ENCODE assay signal across 9 mouse cellular contexts in the genomic region with DNA sequence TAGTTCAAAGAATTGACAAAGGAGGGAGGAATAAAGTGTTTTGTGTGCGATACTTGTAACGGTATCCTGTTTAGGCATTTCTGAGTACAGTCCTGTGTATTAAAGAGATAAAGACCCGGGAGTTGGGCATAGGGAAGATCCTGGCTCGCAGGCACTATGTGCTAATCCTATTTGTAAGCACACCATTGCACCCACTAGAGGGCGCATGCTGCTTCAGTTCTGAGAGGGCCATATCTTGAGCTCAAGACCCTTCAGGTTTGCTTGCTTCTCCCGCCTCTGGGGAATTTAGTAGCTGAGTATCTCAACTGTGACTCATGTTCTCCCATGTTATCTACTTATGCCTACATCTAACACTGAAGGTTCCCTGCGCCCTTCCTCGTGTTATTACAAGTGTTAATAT. TPM values are rescaled to one million over a fixed set of nuclear protein-coding genes. Genes with fewer than 3 reads are reported as not detected.
DNase-seq lines count a peak whose midpoint lies in the region; ATAC-seq lines count a peak whose summit lies in the region.
"Had no signal": no experiment of that assay in that cellular context is flagged by ENCODE, and none has a peak within 500 bp of the region (broad histone marks: within the 10 kb centered on the region; RNA-seq: fewer than 3 reads in every experiment).

No protein-coding gene starts in this region.

- DNase-seq in forebrain, embryonic 14.5 days (ENCODE audit: low spot score): peak; percentile 85
- DNase-seq in urinary bladder, postnatal 36 days (ENCODE audit: low spot score in 2 of 2): peak; percentile 10 to 14
- no peak for DNase-seq in urinary bladder, adult 18-20 months (ENCODE audit: low spot score in 2 of 2)
- peak; percentile 89 for DNase-seq in embryo, embryonic 11 days
- DNase-seq in kidney, postnatal 36 days: peak; percentile 38 to 77
- DNase-seq in splenic B cell, adult 2 months (ENCODE audit: low read depth, low spot score): peak; percentile 76

- WGBS in forebrain, embryonic 14.5 days: 34% methylated on average over 8 of the region's 8 CpGs
- 34% methylated on average over 8 of the region's 8 CpGs for WGBS in forebrain, embryonic 12.5 days

- H3K4me1 ChIP-seq in forebrain, embryonic 14.5 days (ENCODE audit: control insufficient read depth, insufficient read depth, low read length): peaks cover under 1% of the 10 kb centered on the region; the same call in 1 of the 2 replicates
- H3K4me1 ChIP-seq in forebrain, embryonic 12.5 days: peaks cover under 1% of the 10 kb centered on the region; the same call in 1 of the 2 replicates
- H3K4me1 ChIP-seq: limb, embryonic 15.5 days had no signal

- H3K27me3 ChIP-seq in forebrain, embryonic 14.5 days (replicated peaks; ENCODE audit: control insufficient read depth, insufficient read depth, low read length): no peaks in the 10 kb centered on the region
- 0 out of 2 replicates have a peak, but pooled peaks cover 5% of the 10 kb centered on the region for H3K27me3 ChIP-seq in forebrain, embryonic 12.5 days
- H3K27me3 ChIP-seq in splenic B cell, adult 2 months (ENCODE audit: control insufficient read depth, insufficient read depth, low read length, poor library complexity, severe bottlenecking): no peaks in the 10 kb centered on the region; the same call in 1 of the 2 replicates

- H3K36me3 ChIP-seq in forebrain, embryonic 14.5 days (ENCODE audit: control insufficient read depth, insufficient read depth, low read length): no peaks in the 10 kb centered on the region
- no peaks in the 10 kb centered on the region for H3K36me3 ChIP-seq in forebrain, embryonic 12.5 days (replicated peaks)
- H3K36me3 ChIP-seq in splenic B cell, adult 2 months (ENCODE audit: control insufficient read depth, insufficient read depth, low read length, poor library complexity, severe bottlenecking): no peaks in the 10 kb centered on the region
- H3K36me3 ChIP-seq: limb, embryonic 15.5 days had no signal

- H3K9me3 ChIP-seq in forebrain, embryonic 14.5 days (replicated peaks; ENCODE audit: control insufficient read depth, low read length): no peaks in the 10 kb centered on the region
- H3K9me3 ChIP-seq in forebrain, embryonic 12.5 days: no peaks in the 10 kb centered on the region
- H3K9me3 ChIP-seq: limb, embryonic 15.5 days had no signal

- no peak overlapping the region for H3K4me2 ChIP-seq in forebrain, embryonic 14.5 days (ENCODE audit: low read length)
- no peak overlapping the region for H3K4me2 ChIP-seq in forebrain, embryonic 12.5 days
- H3K4me2 ChIP-seq: limb, embryonic 15.5 days had no signal

- no peak overlapping the region for H3K4me3 ChIP-seq in forebrain, embryonic 14.5 days (ENCODE audit: low read depth, low read length)
- no peak overlapping the region for H3K4me3 ChIP-seq in forebrain, embryonic 12.5 days (replicated peaks)
- H3K4me3 ChIP-seq: limb, embryonic 15.5 days had no signal

- peak; percentile 52; the same call in 1 of the 2 replicates for ATAC-seq in forebrain, embryonic 14.5 days
- ATAC-seq in forebrain, embryonic 12.5 days (ENCODE audit: low FRiP score): no peak
- peak; percentile 74 for ATAC-seq in megakaryocyte progenitor cell, adult 5-6 weeks (replicated peaks; ENCODE audit: poor library complexity)

- no peak overlapping the region for H3K9ac ChIP-seq in forebrain, embryonic 14.5 days (ENCODE audit: low read length)
- no peak overlapping the region for H3K9ac ChIP-seq in forebrain, embryonic 12.5 days
- H3K9ac ChIP-seq: limb, embryonic 15.5 days had no signal

- H3K27ac ChIP-seq in forebrain, embryonic 14.5 days (ENCODE audit: low read depth, low read length): no peak overlapping the region
- no peak overlapping the region for H3K27ac ChIP-seq in forebrain, embryonic 12.5 days
- H3K27ac ChIP-seq: limb, embryonic 15.5 days had no signal

RNA-seq across cellular contexts. Expression of gene Cracr2a, which starts 36.7 kb away (rescaled TPM):
- 0.06 and 0.27 TPM in 2 replicates for polyA plus RNA-seq in forebrain, embryonic 14.5 days (2014; fragmentation: Nextera tagmentation; extraction: Ambion mirVana)
- polyA plus RNA-seq in forebrain, embryonic 12.5 days (2016; fragmentation: Nextera tagmentation; extraction: Ambion mirVana): 1.1 TPM in 2 replicates
- 4.0 and 4.5 TPM in 2 replicates for total RNA-seq in megakaryocyte progenitor cell, adult 5-6 weeks (2015)
- total RNA-seq in megakaryocyte progenitor cell, adult 5-6 weeks (2017): 6.2 and 10.3 TPM in 2 replicates

Comparison
In these comparisons a context has a peak if more than half of its experiments do, and no peak if none do; other contexts are left out.
1. DNase-seq: peak in forebrain, embryonic 14.5 days (single experiment), urinary bladder, postnatal 36 days (2 of 2), embryo, embryonic 11 days (single experiment), kidney, postnatal 36 days (2 of 2) and splenic B cell, adult 2 months (single experiment); none in urinary bladder, adult 18-20 months (0 of 2).